Mouse (Mus musculus): Measurements from ENCODE around the gene Spag4.

DNA sequence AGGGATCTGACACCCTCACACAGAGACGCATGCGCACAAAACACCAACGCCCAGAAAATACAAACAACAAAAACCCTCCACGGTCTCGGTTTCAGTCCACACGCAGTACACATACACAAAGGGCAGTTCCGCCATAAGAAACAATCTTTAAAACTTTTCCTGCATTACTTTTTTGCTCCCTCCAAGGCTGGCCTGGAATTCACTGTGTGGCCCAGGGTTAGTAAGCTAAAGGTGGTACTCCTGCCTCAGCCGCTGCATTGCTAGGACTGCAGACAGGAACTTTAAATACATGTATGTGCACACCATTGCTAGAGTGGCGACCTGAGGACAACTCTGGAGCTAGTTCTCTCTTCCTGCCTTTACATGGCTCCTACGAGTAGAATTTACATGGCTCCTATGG is 6.3 kb downstream of the Spag4 start:
- TF ChIP-seq TAL1 (IDR thresholded peaks at IDR 0.05; ENCODE audit: low read length) (no peak), GATA1 (IDR thresholded peaks at IDR 0.05; ENCODE audit: low read length) (no peak)

Data from erythroblast, embryonic 14.5 days (primary cell).